Mouse (Mus musculus): ENCODE data around the gene Kat2a. TPM values are rescaled to one million over a fixed set of nuclear protein-coding genes. Genes with fewer than 3 reads are reported as not detected.
"Not testable (repeated sequence)": the region's sequence is repeated elsewhere in the genome, so short reads cannot be mapped to it uniquely, and the experiment has no call there.

Gene Kat2a
- polyA plus RNA-seq, 1 experiment from 2014 or later, result 41.6 TPM

- WGBS, result 75% methylated on average over 2 of the region's 3 CpGs
- H3K4me2 ChIP-seq, result no peak overlapping the region
- no peak overlapping the region for H3K4me3 ChIP-seq
- H3K9me3 ChIP-seq (replicated peaks), result no peaks in the 10 kb centered on the region
- H3K9ac ChIP-seq, result no peak overlapping the region
- H3K27ac ChIP-seq, result no peak overlapping the region
- ATAC-seq, result no peak
- 0 out of 2 replicates have a peak, but pooled peaks cover 2% of the 10 kb centered on the region for H3K27me3 ChIP-seq
- no peaks in the 10 kb centered on the region for H3K36me3 ChIP-seq (ENCODE audit: poor library complexity, severe bottlenecking)
- H3K4me1 ChIP-seq, result no peaks in the 10 kb centered on the region
These were observed 26.9 kb downstream of the Kat2a start for GRCm38 (mm10) chr11:100685371-100685770.

GRCm38 (mm10) chr11:100684084-100684483 lies 28.2 kb downstream of the Kat2a start:
- ATAC-seq, result no peak
- 86% methylated on average over 2 of the region's 2 CpGs for WGBS
- no peak overlapping the region for H3K4me2 ChIP-seq

DNA sequence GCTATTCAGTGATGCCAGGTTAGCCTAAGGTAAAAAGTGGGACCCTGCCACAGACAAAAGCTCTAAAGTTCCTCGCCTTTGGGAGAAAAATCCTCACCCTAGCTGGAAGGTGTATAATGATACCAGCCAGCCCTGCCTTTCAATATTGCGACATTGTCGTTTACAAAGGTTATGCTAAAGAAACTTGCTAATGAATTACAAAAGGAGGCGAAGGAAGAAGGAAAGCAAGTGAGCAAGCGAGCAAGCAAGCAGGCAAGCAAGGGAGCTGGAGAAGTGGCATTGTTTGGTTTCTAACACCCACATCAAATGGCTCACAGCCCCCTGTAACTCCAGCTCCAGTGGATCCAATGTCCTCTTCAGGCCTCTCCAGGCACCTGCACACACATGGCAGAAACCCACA lies 29.7 kb downstream of the Kat2a start:
- Histone ChIP-seq H3K4me1 (no peaks in the 10 kb centered on the region), H3K4me2 (no peak overlapping the region), H3K9me3 (replicated peaks) (no peaks in the 10 kb centered on the region), H3K9ac (no peak overlapping the region), H3K4me3 (no peak overlapping the region), H3K27me3 (no peaks in the 10 kb centered on the region), H3K36me3 (ENCODE audit: poor library complexity, severe bottlenecking) (no peaks in the 10 kb centered on the region), H3K27ac (no peak overlapping the region)
- no peak for ATAC-seq
- 60% methylated on average over 5 of the region's 5 CpGs for WGBS

More at GRCm38 (mm10) chr11:100684084-100684483, 28.2 kb downstream of the Kat2a start:
- Histone ChIP-seq H3K4me1 (no peaks in the 10 kb centered on the region), H3K27ac (no peak overlapping the region), H3K27me3 (no peaks in the 10 kb centered on the region), H3K9me3 (replicated peaks) (no peaks in the 10 kb centered on the region), H3K9ac (no peak overlapping the region), H3K36me3 (ENCODE audit: poor library complexity, severe bottlenecking) (no peaks in the 10 kb centered on the region), H3K4me3 (no peak overlapping the region)

DNA sequence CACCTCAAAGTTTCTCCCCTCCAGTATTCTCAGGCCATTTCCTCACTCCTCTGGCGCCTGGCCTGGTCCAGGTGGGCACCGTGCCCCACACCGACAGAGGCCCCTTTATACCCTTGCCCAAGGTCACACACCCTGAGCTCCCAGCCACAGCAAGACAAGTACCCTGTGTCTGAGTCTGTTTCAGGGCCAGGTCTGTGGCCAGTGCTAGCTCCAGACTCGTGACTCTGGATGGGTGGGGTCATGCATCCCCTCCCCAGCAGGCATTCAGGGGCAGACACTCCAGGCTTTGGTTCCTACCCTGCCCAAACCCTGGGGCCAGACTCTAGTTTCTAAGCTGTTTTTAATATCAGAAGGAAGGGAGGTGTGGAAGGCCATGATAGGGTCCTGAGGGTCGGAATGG lies 30.4 kb downstream of the Kat2a start:
- Histone ChIP-seq H3K4me2 (no peak overlapping the region), H3K9me3 (replicated peaks) (no peaks in the 10 kb centered on the region), H3K4me3 (no peak overlapping the region), H3K4me1 (no peaks in the 10 kb centered on the region), H3K36me3 (ENCODE audit: poor library complexity, severe bottlenecking) (no peaks in the 10 kb centered on the region), H3K27me3 (no peaks in the 10 kb centered on the region), H3K9ac (no peak overlapping the region), H3K27ac (no peak overlapping the region)
- no peak for ATAC-seq
- WGBS, result 79% methylated on average over 5 of the region's 5 CpGs

GRCm38 (mm10) chr11:100677810-100678209 lies 34.5 kb downstream of the Kat2a start:
- Histone ChIP-seq H3K27me3 (peaks cover 7% of the 10 kb centered on the region), H3K9ac (no peak overlapping the region), H3K4me2 (no peak overlapping the region), H3K9me3 (replicated peaks) (no peaks in the 10 kb centered on the region), H3K4me1 (peaks cover 7% of the 10 kb centered on the region), H3K36me3 (ENCODE audit: poor library complexity, severe bottlenecking) (no peaks in the 10 kb centered on the region), H3K4me3 (no peak overlapping the region), H3K27ac (no peak overlapping the region)
- WGBS, result 53% methylated on average over 7 of the region's 7 CpGs
- ATAC-seq, result no peak

DNA sequence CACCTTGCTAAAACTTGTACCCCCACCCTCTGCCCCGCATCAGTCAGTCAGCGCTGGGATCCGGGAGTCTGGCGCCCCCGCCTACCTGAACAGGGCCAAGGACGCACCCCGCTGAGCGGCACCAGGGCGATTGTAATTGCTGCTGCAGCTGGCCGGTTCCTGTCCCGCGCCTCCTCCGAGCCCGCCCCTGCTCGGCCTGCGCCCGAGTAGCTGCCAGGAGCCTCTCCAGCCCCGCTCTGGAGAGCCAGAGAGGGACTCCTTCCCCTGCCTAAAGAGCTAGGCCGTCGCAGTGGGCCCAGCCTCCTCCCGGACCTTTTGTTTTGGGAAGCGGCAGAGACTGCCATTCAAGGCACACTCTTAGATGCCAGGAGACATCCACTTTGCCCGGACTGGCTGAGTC lies 39.1 kb downstream of the Kat2a start:
- Histone ChIP-seq H3K27ac (no peak overlapping the region), H3K4me2 (peak overlapping the region; percentile 45), H3K27me3 (peaks cover 11% of the 10 kb centered on the region), H3K36me3 (ENCODE audit: poor library complexity, severe bottlenecking) (no peaks in the 10 kb centered on the region), H3K4me1 (peaks cover 9% of the 10 kb centered on the region), H3K4me3 (0 out of 2 replicates have a peak overlapping the region, but pooled peaks have one; percentile 6), H3K9me3 (replicated peaks) (no peaks in the 10 kb centered on the region), H3K9ac (peak overlapping the region; percentile 52)
- no peak for ATAC-seq
- 2% methylated on average over 23 of the region's 23 CpGs for WGBS

- 74% methylated on average over 2 of the region's 2 CpGs for WGBS
- H3K36me3 ChIP-seq (ENCODE audit: poor library complexity, severe bottlenecking), result no peaks in the 10 kb centered on the region
- no peak overlapping the region for H3K9ac ChIP-seq
- H3K4me2 ChIP-seq, result no peak overlapping the region
- H3K9me3 ChIP-seq (replicated peaks), result no peaks in the 10 kb centered on the region
- no peak overlapping the region for H3K27ac ChIP-seq
- no peak for ATAC-seq
- peaks cover 11% of the 10 kb centered on the region for H3K27me3 ChIP-seq
- H3K4me3 ChIP-seq, result no peak overlapping the region
- peaks cover 9% of the 10 kb centered on the region for H3K4me1 ChIP-seq
These were observed 40.3 kb downstream of the Kat2a start for GRCm38 (mm10) chr11:100671956-100672355.

GRCm38 (mm10) chr11:100671049-100671448 lies 41.2 kb downstream of the Kat2a start:
- WGBS, result 75% methylated on average over 1 of the region's 1 CpGs
- H3K36me3 ChIP-seq (ENCODE audit: poor library complexity, severe bottlenecking), result no peaks in the 10 kb centered on the region
- H3K27me3 ChIP-seq, result peaks cover 11% of the 10 kb centered on the region
- H3K4me3 ChIP-seq, result no peak overlapping the region
- no peak overlapping the region for H3K4me2 ChIP-seq
- H3K9ac ChIP-seq, result no peak overlapping the region
- no peak overlapping the region for H3K27ac ChIP-seq
- H3K4me1 ChIP-seq, result peaks cover 9% of the 10 kb centered on the region
- no peak for ATAC-seq
- no peaks in the 10 kb centered on the region for H3K9me3 ChIP-seq (replicated peaks)

DNA sequence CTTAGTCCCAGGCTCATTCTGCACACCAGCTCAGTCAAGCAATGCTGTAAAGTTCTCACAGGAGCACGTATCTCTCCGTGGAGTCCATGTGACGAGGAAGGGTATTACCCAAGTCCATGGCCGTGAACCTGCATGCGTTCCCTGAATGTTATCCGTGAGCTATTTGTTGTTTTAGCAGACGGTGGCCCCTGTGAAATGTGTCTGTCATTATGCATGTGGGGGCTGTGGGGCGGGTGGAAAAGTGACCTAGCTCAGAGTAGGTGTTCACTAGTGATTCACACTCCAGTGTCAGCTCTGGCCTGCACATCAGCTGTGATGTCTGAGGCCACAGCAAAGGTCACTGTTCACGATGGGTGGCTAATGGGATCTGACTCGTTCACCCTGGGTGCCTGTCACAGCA lies 52.5 kb downstream of the Kat2a start:
- 75% methylated on average over 10 of the region's 10 CpGs for WGBS
- Histone ChIP-seq H3K36me3 (ENCODE audit: poor library complexity, severe bottlenecking) (no peaks in the 10 kb centered on the region), H3K27ac (no peak overlapping the region), H3K4me1 (peaks cover 10% of the 10 kb centered on the region; the same call in 1 of the 2 replicates), H3K27me3 (no peaks in the 10 kb centered on the region), H3K9ac (no peak overlapping the region), H3K4me2 (no peak overlapping the region), H3K4me3 (no peak overlapping the region), H3K9me3 (replicated peaks) (no peaks in the 10 kb centered on the region)
- no peak for ATAC-seq

- WGBS, result 24% methylated on average over 6 of the region's 6 CpGs
- Histone ChIP-seq H3K9ac (no peak overlapping the region), H3K4me2 (no peak overlapping the region)
These were observed 55.8 kb downstream of the Kat2a start for GRCm38 (mm10) chr11:100656458-100656857.

GRCm38 (mm10) chr11:100655589-100655988 lies 56.7 kb downstream of the Kat2a start:
- WGBS, result 63% methylated on average over 3 of the region's 3 CpGs
- H3K36me3 ChIP-seq (ENCODE audit: poor library complexity, severe bottlenecking); H3K4me3 ChIP-seq; H3K4me1 ChIP-seq; H3K9me3 ChIP-seq (replicated peaks); H3K27ac ChIP-seq; H3K9ac ChIP-seq; H3K4me2 ChIP-seq; ATAC-seq: not testable (repeated sequence)
- H3K27me3 ChIP-seq, result peaks cover 17% of the 10 kb centered on the region

More at GRCm38 (mm10) chr11:100656458-100656857, 55.8 kb downstream of the Kat2a start:
- Histone ChIP-seq H3K27me3 (peaks cover 9% of the 10 kb centered on the region), H3K36me3 (ENCODE audit: poor library complexity, severe bottlenecking) (no peaks in the 10 kb centered on the region), H3K4me1 (peaks cover 10% of the 10 kb centered on the region; the same call in 1 of the 2 replicates), H3K4me3 (no peak overlapping the region), H3K27ac (no peak overlapping the region), H3K9me3 (replicated peaks) (no peaks in the 10 kb centered on the region)
- ATAC-seq, result no peak

Data from forebrain, embryonic 13.5 days (tissue).